Mouse (Mus musculus) stomach, embryonic 14.5 days (tissue): ENCODE data around the gene Scamp4. TPM values are rescaled to one million over a fixed set of nuclear protein-coding genes. Genes with fewer than 3 reads are reported as not detected.

ENCODE experiments used
- ATAC-seq: fragments of 200-750 bp; cut with Nextera tagmentation; 2 replicates; pipeline ENCODE4 v1.8.0; 2017; ENCODE audit warnings: low read depth, moderate TSS enrichment; ENCODE audit not compliant: insufficient number of reproducible peaks, insufficient read depth, low FRiP score
- H3K27ac ChIP-seq: fragments of 300-500 bp; sonication (generic); 2 replicates; pipeline ENCODE4 v1.5.1; 2014; ENCODE audit warnings: mild to moderate bottlenecking, low read length, moderate library complexity, mixed read lengths
- H3K27me3 ChIP-seq: fragments of 300-500 bp; sonication (generic); 2 replicates; pipeline ENCODE4 v1.6.1; 2014; ENCODE audit warnings: low read length, control low read depth, mixed read lengths; ENCODE audit not compliant: control insufficient read depth, insufficient read depth
- H3K36me3 ChIP-seq: fragments of 300-500 bp; sonication (generic); 2 replicates; pipeline ENCODE4 v1.6.1; 2014; ENCODE audit warnings: mild to moderate bottlenecking, control low read depth, low read length, moderate library complexity, mixed read lengths; ENCODE audit not compliant: control insufficient read depth, insufficient read depth
- H3K4me1 ChIP-seq: fragments of 300-500 bp; sonication (generic); 2 replicates; pipeline ENCODE4 v1.6.1; 2014; ENCODE audit warnings: low read length, control low read depth, mixed read lengths; ENCODE audit not compliant: control insufficient read depth, insufficient read depth
- H3K4me2 ChIP-seq: fragments of 300-500 bp; sonication (generic); replicated peaks from 2 replicates; pipeline ENCODE4 v1.6.1; 2014; ENCODE audit warnings: low read depth, low read length, control low read depth
- H3K4me3 ChIP-seq: fragments of 300-500 bp; sonication (generic); 2 replicates; pipeline ENCODE4 v1.5.1; 2014; ENCODE audit warnings: low read depth, low read length, control low read depth
- H3K9ac ChIP-seq: fragments of 300-500 bp; sonication (generic); replicated peaks from 2 replicates; pipeline ENCODE4 v1.6.1; 2014; ENCODE audit warnings: low read depth, mild to moderate bottlenecking, control low read depth, low read length, moderate library complexity, mixed read lengths
- H3K9me3 ChIP-seq: fragments of 300-500 bp; sonication (generic); 2 replicates; pipeline ENCODE4 v1.6.1; 2016; ENCODE audit warnings: low read depth, low read length, control low read depth; ENCODE audit not compliant: control insufficient read depth
- WGBS: fragments of 180-500 bp; shearing (Covaris S2); extraction: QIAGEN DNeasy Blood & Tissue Kit; methylation state at CpG from one replicate; pipeline ENCODE4 v1.1.7; 2014; 5-methylcytosine and 5-hydroxymethylcytosine counted together
- polyA plus RNA-seq: library from polyadenylated mRNA; unstranded; fragments of >200 nt; fragmentation: Nextera tagmentation; extraction: Ambion mirVana; gene quantifications from 2 replicates; pipeline ENCODE4 v1.2.1, GENCODE M21; 2014

Gene Scamp4
- polyA plus RNA-seq, 1 experiment from 2014 or later: 106 TPM

DNA sequence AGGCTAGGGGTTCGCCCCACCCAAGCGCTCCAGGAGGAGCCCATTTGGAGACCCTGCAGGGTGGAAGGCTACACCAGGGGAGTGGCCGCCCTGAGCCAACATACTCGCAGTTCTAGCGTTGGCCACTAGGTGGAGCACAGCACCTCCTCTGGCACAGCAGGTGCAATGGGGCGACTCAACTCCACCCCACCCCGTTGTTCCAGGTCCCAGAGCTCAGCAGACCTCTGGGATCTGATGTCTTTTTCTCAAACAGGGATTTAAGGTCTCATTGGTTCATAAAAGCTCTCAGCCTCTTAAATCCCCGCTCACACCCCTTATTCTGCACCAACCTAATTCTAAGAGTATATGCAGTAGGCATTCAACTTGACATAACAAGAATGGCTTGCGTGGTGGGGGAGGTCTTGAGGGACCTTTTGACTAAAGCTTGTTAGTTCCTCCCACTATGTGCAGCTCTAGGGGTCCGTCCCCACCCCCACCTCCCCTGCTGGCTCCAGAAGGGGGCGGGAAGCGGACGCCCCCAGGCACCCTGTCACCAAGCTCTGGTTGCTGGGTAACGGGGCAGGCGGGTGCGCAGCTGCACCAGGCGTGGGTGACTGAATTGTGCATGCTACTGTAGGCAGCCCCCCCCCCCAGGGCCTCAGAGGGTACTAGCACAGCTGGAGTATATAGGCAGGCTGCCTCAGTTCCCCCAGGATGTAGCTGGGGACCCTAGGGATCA lies 36.1 kb upstream of the Scamp4 start:
- no peak overlapping the region for H3K4me3 ChIP-seq
- peak; percentile 60; the same call in 1 of the 2 replicates for ATAC-seq

DNA sequence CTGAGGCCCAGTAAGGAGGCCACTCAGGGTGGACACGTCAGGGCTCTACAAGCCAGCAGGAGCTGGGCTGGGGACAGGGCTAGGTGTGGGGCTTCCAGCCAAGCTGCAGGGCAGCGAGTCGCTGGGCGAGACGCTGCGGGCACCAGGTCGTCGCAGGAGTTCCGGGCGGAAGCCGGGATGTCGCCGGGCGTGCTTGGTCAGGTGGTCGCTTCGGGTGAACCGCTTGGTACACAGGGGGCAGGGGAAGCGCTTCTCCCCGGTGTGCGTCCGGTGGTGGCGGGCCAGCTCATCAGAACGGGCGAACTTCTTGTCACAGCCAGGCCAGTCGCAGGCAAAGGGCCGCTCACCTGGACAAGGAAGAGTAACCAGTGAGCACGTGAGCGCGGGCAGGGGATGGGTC lies 33.8 kb upstream of the Scamp4 start:
- Histone ChIP-seq H3K4me2 (no peak overlapping the region), H3K4me1 (peaks cover 37% of the 10 kb centered on the region), H3K27ac (no peak overlapping the region), H3K4me3 (no peak overlapping the region), H3K9me3 (no peaks in the 10 kb centered on the region), H3K27me3 (no peaks in the 10 kb centered on the region), H3K9ac (no peak overlapping the region), H3K36me3 (peaks cover 11% of the 10 kb centered on the region)
- no peak for ATAC-seq
- WGBS: 94% methylated on average over 29 of the region's 29 CpGs

More for the DNA sequence above, 36.1 kb upstream of the Scamp4 start:
- 26% methylated on average over 17 of the region's 17 CpGs for WGBS
- Histone ChIP-seq H3K9ac (no peak overlapping the region), H3K36me3 (peaks cover 11% of the 10 kb centered on the region), H3K27ac (0 out of 2 replicates have a peak overlapping the region, but pooled peaks have one; percentile 10), H3K9me3 (no peaks in the 10 kb centered on the region), H3K4me1 (peaks cover 19% of the 10 kb centered on the region), H3K27me3 (no peaks in the 10 kb centered on the region), H3K4me2 (no peak overlapping the region)

DNA sequence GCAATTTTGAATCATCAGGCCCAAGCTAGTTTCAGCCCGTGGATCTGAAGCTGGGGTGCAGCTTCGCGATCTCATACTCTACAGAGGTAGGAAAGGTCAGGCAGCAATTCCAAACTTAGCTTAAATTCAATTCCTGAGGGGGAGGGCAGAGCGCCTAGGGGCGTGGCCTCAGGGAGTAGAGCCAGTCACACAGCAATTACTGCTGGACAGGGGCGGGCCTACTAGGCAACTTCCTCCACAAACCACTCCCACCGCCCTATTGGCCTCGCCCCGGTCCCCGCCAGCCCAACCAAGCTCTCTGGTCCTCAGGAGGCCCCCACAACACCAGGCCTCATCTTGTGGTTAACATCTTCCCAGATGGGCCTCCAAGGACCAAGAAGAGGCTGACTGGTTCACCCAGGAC lies 33.0 kb upstream of the Scamp4 start:
- Histone ChIP-seq H3K4me1 (peaks cover 44% of the 10 kb centered on the region), H3K27ac (no peak overlapping the region), H3K4me3 (no peak overlapping the region)

DNA sequence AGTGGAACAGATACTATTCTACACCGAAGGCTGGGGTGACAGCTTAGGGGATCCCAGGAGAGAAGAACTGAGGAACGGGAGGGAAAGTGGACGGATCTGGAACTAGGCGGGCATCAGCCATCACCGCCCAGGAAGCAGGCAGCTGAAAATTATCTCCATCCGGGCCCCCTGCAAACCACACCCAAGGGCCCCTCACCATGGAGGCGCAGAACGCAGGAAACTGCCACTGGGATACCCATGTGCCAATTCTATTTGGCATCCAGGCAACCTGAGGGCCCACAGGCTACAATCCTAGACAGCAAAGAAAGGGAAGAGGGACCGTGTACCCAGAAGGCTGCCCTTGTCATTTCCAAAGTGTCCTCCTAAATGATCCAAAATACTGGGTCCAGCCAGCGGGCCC lies 32.3 kb upstream of the Scamp4 start:
- Histone ChIP-seq H3K27ac (no peak overlapping the region), H3K27me3 (no peaks in the 10 kb centered on the region), H3K36me3 (peaks cover 11% of the 10 kb centered on the region), H3K4me1 (peaks cover 49% of the 10 kb centered on the region), H3K9ac (no peak overlapping the region), H3K4me3 (no peak overlapping the region), H3K9me3 (no peaks in the 10 kb centered on the region), H3K4me2 (no peak overlapping the region)
- ATAC-seq: no peak
- 89% methylated on average over 10 of the region's 10 CpGs for WGBS

More for the DNA sequence above, 33.0 kb upstream of the Scamp4 start:
- peaks cover 11% of the 10 kb centered on the region for H3K36me3 ChIP-seq
- H3K4me2 ChIP-seq: no peak overlapping the region
- ATAC-seq: peak; percentile 49; the same call in 1 of the 2 replicates
- 29% methylated on average over 10 of the region's 10 CpGs for WGBS
- no peaks in the 10 kb centered on the region for H3K27me3 ChIP-seq
- no peaks in the 10 kb centered on the region for H3K9me3 ChIP-seq
- H3K9ac ChIP-seq: no peak overlapping the region

DNA sequence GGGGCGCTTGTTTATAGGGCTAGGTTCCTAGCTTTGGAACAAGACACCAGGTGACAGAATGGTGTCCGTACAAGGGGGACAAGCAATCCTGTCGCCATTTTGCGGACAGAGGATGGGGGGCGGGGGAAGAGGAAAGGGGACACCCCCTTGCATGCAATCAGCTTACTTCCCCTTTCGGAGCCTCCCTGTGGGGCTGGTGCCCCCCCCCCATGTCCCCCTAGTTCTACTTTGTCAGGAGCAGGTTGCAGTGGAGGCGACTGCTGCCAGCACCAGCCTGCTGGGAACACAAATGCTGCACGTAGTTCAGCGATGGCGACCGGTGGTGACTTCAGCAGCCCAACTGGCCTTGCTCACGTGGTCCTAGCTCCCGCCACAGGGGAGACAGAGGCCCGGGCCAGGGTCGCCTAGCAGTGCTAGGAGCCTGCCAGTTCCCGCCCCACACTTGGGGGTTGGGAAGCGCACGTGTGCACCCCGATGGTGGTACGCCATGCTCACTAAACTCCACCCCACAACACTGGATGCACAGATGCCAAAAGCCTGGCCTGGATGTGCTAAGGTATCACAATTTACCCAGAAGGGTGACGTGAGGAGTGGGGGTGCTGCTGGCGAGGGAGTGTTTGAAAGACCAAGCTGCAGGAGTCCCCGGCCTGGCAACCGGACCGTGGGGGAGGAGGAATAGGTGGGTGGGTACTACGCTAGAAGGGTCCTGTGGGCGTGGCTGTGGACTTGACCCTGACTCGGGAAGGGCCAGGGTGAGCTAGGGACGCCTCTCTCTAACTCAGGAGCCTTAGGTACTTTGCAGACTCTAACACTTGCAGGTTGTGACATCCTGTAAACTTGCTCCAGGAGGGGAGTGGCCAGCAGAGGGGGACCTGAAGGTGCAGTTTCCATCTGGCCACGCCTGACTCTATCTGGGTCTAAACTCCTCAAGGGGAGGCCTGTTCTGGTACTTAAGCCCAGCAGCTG lies 31.5 kb upstream of the Scamp4 start:
- 21% methylated on average over 30 of the region's 30 CpGs for WGBS
- 0 out of 2 replicates have a peak, but pooled peaks have one; percentile 15 for ATAC-seq
- peak overlapping the region; percentile 36; the same call in 1 of the 2 replicates for H3K9ac ChIP-seq
- H3K4me3 ChIP-seq: peak overlapping the region; percentile 3; the same call in 1 of the 2 replicates
- peaks cover 11% of the 10 kb centered on the region for H3K36me3 ChIP-seq
- no peaks in the 10 kb centered on the region for H3K9me3 ChIP-seq
- no peaks in the 10 kb centered on the region for H3K27me3 ChIP-seq
- peak overlapping the region; percentile 21 for H3K27ac ChIP-seq
- peak overlapping the region; percentile 29 for H3K4me2 ChIP-seq
- peaks cover 55% of the 10 kb centered on the region for H3K4me1 ChIP-seq

DNA sequence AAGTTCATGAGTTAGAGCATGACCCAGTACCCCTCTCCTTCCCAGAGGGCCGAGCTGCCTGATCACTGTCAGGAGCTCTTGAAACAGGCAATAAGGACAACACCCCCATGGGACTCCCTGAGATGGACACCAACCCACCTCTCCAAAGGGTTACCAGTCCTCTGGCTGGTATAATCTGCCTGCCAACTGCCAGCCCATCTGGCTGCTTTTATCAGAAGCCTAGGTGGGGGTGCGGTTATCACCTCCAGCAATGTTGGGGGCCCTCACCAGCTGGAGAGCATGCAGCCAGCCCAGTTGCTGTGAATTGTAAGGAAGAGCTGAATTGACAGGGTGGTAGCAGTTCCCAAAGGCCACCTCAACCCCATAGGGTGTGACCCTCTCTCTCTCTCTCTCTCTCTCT lies 30.2 kb upstream of the Scamp4 start:
- H3K9ac ChIP-seq: no peak overlapping the region
- H3K27ac ChIP-seq: no peak overlapping the region
- no peaks in the 10 kb centered on the region for H3K9me3 ChIP-seq
- no peak for ATAC-seq
- no peak overlapping the region for H3K4me3 ChIP-seq
- no peaks in the 10 kb centered on the region for H3K27me3 ChIP-seq
- H3K36me3 ChIP-seq: peaks cover 11% of the 10 kb centered on the region
- WGBS: 86% methylated on average over 2 of the region's 2 CpGs
- H3K4me1 ChIP-seq: peaks cover 55% of the 10 kb centered on the region
- H3K4me2 ChIP-seq: no peak overlapping the region

DNA sequence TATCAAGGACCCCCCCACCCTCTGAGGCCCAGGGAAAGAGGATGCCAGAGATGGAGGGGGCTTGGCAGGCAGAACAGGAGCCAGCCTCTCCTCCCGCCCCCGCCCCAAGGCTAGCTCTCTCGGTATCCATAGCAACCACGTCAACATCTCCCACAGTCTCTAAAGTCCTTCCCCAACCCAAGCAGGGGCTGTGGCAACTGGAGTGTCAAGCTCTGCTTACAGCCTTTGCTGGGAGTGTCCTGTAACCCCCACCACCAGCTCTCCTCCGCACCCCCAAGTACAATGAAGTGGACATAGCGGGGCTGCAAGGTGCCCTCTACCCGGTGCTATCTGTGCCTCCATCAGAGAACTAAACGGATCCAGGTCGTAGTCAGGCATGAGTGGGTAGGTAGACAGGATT lies 28.7 kb upstream of the Scamp4 start:
- Histone ChIP-seq H3K27ac (no peak overlapping the region; the same call in 1 of the 2 replicates), H3K27me3 (no peaks in the 10 kb centered on the region), H3K4me1 (peaks cover 59% of the 10 kb centered on the region), H3K9me3 (no peaks in the 10 kb centered on the region), H3K4me3 (no peak overlapping the region), H3K9ac (no peak overlapping the region), H3K36me3 (no peaks in the 10 kb centered on the region), H3K4me2 (peak overlapping the region; percentile 12; the same call in 1 of the 2 replicates)
- WGBS: 61% methylated on average over 9 of the region's 9 CpGs
- ATAC-seq: no peak

DNA sequence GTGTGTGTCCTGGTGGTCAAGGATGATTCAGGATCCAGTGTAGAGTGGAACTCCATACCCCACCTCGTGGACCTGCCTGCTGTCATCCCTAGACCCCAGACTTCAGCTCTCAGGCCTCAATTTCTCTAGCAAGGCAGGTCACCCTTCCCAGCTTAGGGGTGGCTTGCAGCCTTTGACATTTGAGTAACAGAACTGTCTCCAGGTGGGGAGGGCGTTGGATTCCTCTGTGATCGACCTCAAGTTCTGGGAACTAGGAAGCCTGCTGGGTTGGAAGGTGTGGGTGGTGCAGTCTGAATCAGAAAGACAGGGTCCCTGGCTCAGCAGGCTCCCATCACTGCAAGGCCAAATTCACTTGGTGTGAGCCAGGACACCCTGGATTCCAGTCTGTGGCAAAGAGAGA lies 27.8 kb upstream of the Scamp4 start:
- no peaks in the 10 kb centered on the region for H3K9me3 ChIP-seq
- peak overlapping the region; percentile 65; the same call in 1 of the 2 replicates for H3K4me2 ChIP-seq
- H3K27ac ChIP-seq: no peak overlapping the region
- peaks cover 54% of the 10 kb centered on the region for H3K4me1 ChIP-seq
- no peak overlapping the region for H3K4me3 ChIP-seq
- no peak for ATAC-seq
- no peak overlapping the region for H3K9ac ChIP-seq
- WGBS: 68% methylated on average over 3 of the region's 3 CpGs
- no peaks in the 10 kb centered on the region for H3K27me3 ChIP-seq
- no peaks in the 10 kb centered on the region for H3K36me3 ChIP-seq
